Mouse (Mus musculus) liver, embryonic 16.5 days (tissue): Measurements from ENCODE around the gene Exosc10. TPM values are rescaled to one million over a fixed set of nuclear protein-coding genes. Genes with fewer than 3 reads are reported as not detected.

Source experiments
- ATAC-seq: fragments of 200-750 bp; cut with Nextera tagmentation; 2 replicates; pipeline ENCODE4 v1.8.0; 2017; ENCODE audit warnings: low read depth, mild to moderate bottlenecking, moderate number of reproducible peaks, moderate library complexity
- H3K27ac ChIP-seq: fragments of 300-500 bp; sonication (generic); 2 replicates; pipeline ENCODE4 v1.5.1; 2014; ENCODE audit warnings: mild to moderate bottlenecking, low read length
- H3K27me3 ChIP-seq: fragments of 300-500 bp; sonication (generic); 2 replicates; pipeline ENCODE4 v1.6.1; 2014; ENCODE audit warnings: low read depth, low read length, mixed read lengths; ENCODE audit not compliant: control insufficient read depth, insufficient read depth
- H3K36me3 ChIP-seq: fragments of 300-500 bp; sonication (generic); 2 replicates; pipeline ENCODE4 v1.6.1; 2014; ENCODE audit warnings: mild to moderate bottlenecking; ENCODE audit not compliant: control insufficient read depth, insufficient read depth
- H3K4me1 ChIP-seq: fragments of 300-500 bp; sonication (generic); 2 replicates; pipeline ENCODE4 v1.6.1; 2014; ENCODE audit warnings: low read depth, low read length, mixed read lengths; ENCODE audit not compliant: control insufficient read depth
- H3K4me2 ChIP-seq: fragments of 300-500 bp; sonication (generic); 2 replicates; pipeline ENCODE4 v1.6.1; 2014; ENCODE audit warnings: low read depth, low read length, mixed read lengths
- H3K4me3 ChIP-seq: fragments of 300-500 bp; sonication (generic); 2 replicates; pipeline ENCODE4 v1.5.1; 2014; ENCODE audit warnings: low read depth, mild to moderate bottlenecking, low read length
- H3K9ac ChIP-seq: fragments of 300-500 bp; sonication (generic); 2 replicates; pipeline ENCODE4 v1.6.1; 2014; ENCODE audit warnings: low read depth, low read length
- H3K9me3 ChIP-seq: fragments of 300-500 bp; sonication (generic); replicated peaks from 2 replicates; pipeline ENCODE4 v1.6.1; 2016; ENCODE audit warnings: low read length; ENCODE audit not compliant: control insufficient read depth
- WGBS: fragments of 180-500 bp; shearing (Covaris S2); extraction: QIAGEN DNeasy Blood & Tissue Kit; methylation state at CpG from one replicate; pipeline ENCODE4 v1.1.7; 2014; ENCODE audit not compliant: insufficient replicate concordance; 5-methylcytosine and 5-hydroxymethylcytosine counted together
- polyA plus RNA-seq: library from polyadenylated mRNA; unstranded; fragments of >200 nt; fragmentation: Nextera tagmentation; extraction: Ambion mirVana; gene quantifications from 2 replicates; pipeline ENCODE4 v1.2.1, GENCODE M21; 2015

The Exosc10 gene
- polyA plus RNA-seq, 1 experiment from 2014 or later: 31.4 TPM

DNA sequence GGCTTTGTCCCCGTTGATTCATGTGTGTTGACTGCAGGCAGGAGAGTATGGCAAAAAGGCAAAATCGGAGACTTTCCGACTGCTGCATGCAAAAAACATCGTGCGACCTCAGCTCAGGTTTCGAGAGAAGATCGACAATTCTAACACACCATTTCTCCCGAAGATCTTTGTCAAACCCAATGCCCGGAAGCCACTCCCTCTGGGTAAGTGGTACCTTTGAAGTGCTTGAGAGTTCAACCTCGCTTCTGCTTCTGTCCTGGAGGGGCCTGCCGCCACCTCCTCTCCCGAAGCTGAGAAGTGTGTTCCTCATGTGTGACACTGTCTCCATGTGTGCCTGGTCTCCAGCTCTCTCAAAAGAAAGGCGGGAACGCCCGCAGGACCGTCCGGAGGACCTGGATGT lies 4.4 kb downstream of the Exosc10 start:
- no peaks in the 10 kb centered on the region for H3K9me3 ChIP-seq
- peaks cover 68% of the 10 kb centered on the region for H3K36me3 ChIP-seq
- H3K4me1 ChIP-seq: peaks cover 11% of the 10 kb centered on the region
- no peak overlapping the region for H3K27ac ChIP-seq
- H3K9ac ChIP-seq: no peak overlapping the region
- H3K4me2 ChIP-seq: no peak overlapping the region
- ATAC-seq: no peak
- WGBS: 88% methylated on average over 17 of the region's 17 CpGs
- no peak overlapping the region for H3K4me3 ChIP-seq
- no peaks in the 10 kb centered on the region for H3K27me3 ChIP-seq

DNA sequence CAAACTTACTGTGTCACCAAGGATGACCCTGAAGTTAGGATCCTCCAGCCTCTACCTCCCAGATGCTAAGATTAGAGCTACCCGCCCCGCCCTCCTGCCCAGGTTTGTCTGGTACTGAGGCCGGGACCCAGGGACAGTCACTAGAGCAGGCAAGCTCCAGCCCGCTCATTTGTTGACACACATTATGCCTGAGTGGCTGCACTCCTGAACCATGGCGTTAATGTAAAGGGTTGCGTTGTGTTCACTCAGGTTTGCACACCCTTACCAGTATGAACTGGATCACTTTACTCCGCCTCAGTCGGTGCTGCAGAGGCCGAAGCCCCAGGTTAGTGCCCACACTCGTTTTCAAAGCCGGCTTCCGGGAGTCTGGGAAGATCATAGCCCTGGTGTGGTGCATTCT lies 5.4 kb downstream of the Exosc10 start:
- Histone ChIP-seq H3K4me3 (no peak overlapping the region), H3K27ac (no peak overlapping the region), H3K4me2 (no peak overlapping the region), H3K27me3 (no peaks in the 10 kb centered on the region), H3K9ac (no peak overlapping the region), H3K4me1 (peaks cover 7% of the 10 kb centered on the region), H3K9me3 (no peaks in the 10 kb centered on the region), H3K36me3 (peaks cover 77% of the 10 kb centered on the region)
- 87% methylated on average over 12 of the region's 12 CpGs for whole genome bisulfite sequencing
- no peak for ATAC-seq

DNA sequence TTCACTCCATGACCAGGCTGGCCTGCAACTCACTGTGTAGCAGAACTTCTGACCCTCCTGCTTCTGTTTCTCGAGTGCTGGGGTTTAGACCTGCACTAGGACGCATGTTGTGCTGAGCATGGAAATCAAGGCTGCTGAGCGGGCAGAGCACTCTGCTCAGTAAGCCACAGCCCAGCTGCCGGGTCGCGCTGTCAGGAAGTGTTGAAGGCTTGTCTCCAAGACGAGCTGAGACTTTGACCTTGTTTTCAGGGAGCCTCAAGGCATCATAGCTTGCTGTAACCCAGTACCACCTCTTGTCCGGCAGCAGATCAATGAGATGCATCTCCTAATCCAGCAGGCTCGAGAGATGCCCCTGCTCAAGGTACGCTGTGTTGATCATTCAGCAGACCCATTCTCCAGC lies 11.9 kb downstream of the Exosc10 start:
- Histone ChIP-seq H3K4me1 (no peaks in the 10 kb centered on the region), H3K4me2 (no peak overlapping the region), H3K4me3 (no peak overlapping the region), H3K36me3 (peaks cover 76% of the 10 kb centered on the region), H3K9me3 (no peaks in the 10 kb centered on the region), H3K27ac (no peak overlapping the region), H3K9ac (no peak overlapping the region), H3K27me3 (no peaks in the 10 kb centered on the region)
- WGBS: 74% methylated on average over 10 of the region's 10 CpGs
- ATAC-seq: no peak

DNA sequence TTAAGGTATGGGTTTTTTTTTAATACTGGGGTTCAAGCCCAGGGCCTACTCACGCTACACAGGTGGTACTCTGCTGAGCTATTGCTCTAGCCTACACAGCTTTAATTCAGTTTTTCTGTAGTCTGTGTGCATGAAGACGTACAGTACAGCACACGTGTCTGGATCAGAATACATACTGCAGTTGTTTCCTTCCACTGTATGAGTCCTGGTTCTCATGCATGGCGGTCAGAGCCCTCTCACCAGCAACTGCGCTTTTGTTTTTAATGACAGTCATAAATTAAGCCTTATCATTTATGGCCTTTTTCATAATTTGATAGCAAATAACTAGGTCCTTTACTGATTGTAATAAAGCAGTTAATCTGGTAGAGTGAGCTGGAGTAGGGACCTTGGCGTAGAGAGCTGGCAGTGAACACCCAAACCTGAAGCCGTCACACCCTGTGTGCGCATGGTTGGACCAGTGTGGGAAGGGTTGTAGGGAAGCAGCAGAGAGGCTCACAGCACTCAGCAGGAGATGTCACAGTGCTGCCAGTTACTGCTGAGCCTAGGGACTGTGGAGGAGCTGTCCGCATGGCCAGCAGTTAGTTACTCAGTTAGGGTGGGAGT lies 12.6 kb downstream of the Exosc10 start:
- H3K27me3 ChIP-seq: no peaks in the 10 kb centered on the region
- H3K36me3 ChIP-seq: peaks cover 77% of the 10 kb centered on the region
- H3K9me3 ChIP-seq: no peaks in the 10 kb centered on the region
- 85% methylated on average over 9 of the region's 9 CpGs for WGBS
- no peak overlapping the region for H3K4me3 ChIP-seq
- H3K9ac ChIP-seq: no peak overlapping the region
- no peak overlapping the region for H3K27ac ChIP-seq
- H3K4me1 ChIP-seq: no peaks in the 10 kb centered on the region
- H3K4me2 ChIP-seq: no peak overlapping the region
- no peak for ATAC-seq

DNA sequence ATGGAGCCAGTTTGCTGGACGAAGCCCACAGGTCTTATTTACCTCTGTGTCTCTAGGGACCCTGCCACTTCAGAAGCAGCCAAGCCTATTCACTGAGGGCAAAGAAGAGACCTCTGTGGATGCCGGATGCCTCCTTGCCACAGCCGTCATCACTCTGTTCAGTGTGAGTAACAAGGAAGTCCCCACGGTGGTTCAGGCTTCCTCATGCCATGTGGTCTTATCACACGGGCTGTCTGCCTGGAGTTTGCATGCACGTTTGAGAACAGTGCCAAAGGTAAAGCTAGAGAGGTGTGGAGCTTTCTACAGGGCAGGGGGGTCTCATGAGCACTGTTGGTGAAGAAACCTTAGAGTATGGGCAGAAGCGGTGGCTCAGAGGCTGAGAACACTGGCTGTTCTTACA lies 15.0 kb downstream of the Exosc10 start:
- WGBS: 66% methylated on average over 7 of the region's 7 CpGs
- H3K4me3 ChIP-seq: no peak overlapping the region
- H3K36me3 ChIP-seq: peaks cover 71% of the 10 kb centered on the region

DNA sequence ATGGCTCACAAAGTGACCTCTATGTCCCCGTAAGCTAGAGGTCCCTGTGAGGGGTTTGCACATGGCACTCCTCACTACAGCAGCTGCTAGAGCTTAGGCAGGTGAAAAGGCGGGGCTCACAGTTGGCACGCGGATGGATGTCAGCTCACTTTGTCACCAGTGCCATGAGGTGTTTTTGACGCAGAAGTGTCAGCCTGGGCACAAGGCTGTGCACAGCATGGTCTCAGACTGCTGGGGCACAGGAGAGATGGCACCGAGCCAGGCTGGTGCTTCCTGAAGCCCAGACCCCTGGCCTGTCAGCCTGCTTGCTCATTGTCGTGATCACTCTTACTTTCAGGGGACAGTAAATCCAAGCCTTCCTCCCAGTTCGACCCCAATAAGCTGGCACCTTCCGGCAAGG lies 22.5 kb downstream of the Exosc10 start:
- Histone ChIP-seq H3K27ac (no peak overlapping the region), H3K4me1 (peaks cover 4% of the 10 kb centered on the region)

More for the DNA sequence above, 15.0 kb downstream of the Exosc10 start:
- Histone ChIP-seq H3K9me3 (no peaks in the 10 kb centered on the region), H3K4me2 (no peak overlapping the region), H3K27me3 (no peaks in the 10 kb centered on the region), H3K4me1 (no peaks in the 10 kb centered on the region), H3K9ac (no peak overlapping the region), H3K27ac (no peak overlapping the region)
- no peak for ATAC-seq

DNA sequence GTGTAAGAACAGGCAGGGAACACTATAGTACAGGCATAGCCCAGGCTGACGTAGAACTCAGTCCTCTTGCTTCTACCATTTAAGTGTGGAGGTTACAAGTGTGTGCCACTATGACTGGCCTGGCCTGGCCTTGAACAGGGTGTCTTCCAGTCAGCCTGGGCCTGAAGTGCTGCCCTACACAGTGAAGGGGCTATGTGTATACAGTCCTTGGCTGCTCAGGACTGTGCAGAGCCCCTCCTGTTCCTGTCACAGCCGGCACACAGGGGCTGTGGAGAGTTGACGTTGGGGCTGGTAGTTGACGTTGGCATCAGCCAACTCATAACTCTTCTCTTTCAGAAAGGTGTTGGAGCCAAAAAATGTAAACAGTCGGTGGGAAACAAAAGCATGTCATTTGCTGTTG lies 23.2 kb downstream of the Exosc10 start:
- Histone ChIP-seq H3K27me3 (no peaks in the 10 kb centered on the region), H3K27ac (no peak overlapping the region), H3K4me3 (no peak overlapping the region), H3K36me3 (peaks cover 32% of the 10 kb centered on the region), H3K9me3 (no peaks in the 10 kb centered on the region), H3K4me1 (peaks cover 4% of the 10 kb centered on the region), H3K9ac (no peak overlapping the region), H3K4me2 (no peak overlapping the region)
- ATAC-seq: no peak
- WGBS: 77% methylated on average over 5 of the region's 5 CpGs

More for the DNA sequence above, 22.5 kb downstream of the Exosc10 start:
- H3K9ac ChIP-seq: no peak overlapping the region
- peaks cover 37% of the 10 kb centered on the region for H3K36me3 ChIP-seq
- ATAC-seq: no peak
- no peaks in the 10 kb centered on the region for H3K9me3 ChIP-seq
- H3K27me3 ChIP-seq: no peaks in the 10 kb centered on the region
- no peak overlapping the region for H3K4me3 ChIP-seq
- WGBS: 81% methylated on average over 9 of the region's 9 CpGs
- H3K4me2 ChIP-seq: no peak overlapping the region

DNA sequence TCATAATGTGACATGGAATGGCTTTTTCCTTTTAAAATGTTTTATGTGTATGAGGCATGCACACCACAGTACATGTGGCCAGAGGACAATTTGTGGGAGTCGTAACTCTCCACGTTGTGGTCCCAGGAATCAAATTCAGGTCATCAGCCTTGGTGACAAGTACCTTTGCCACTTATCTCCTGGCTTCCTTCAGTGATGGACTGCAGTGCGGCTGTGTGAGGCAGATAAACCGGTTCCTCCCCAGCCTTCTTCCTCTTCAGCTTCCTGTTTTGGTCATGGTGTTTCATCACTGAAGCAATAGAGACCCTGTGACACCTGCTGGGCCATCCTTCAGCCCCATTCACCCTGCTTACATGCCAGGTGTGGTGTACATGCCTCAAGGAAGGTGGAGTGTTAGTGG lies 25.0 kb downstream of the Exosc10 start:
- Histone ChIP-seq H3K27ac (no peak overlapping the region), H3K4me1 (peaks cover 4% of the 10 kb centered on the region), H3K27me3 (no peaks in the 10 kb centered on the region), H3K4me2 (no peak overlapping the region), H3K36me3 (peaks cover 20% of the 10 kb centered on the region), H3K4me3 (no peak overlapping the region), H3K9ac (no peak overlapping the region), H3K9me3 (no peaks in the 10 kb centered on the region)
- WGBS: 5% methylated on average over 4 of the region's 4 CpGs
- no peak; the same call in 1 of the 2 replicates for ATAC-seq

DNA sequence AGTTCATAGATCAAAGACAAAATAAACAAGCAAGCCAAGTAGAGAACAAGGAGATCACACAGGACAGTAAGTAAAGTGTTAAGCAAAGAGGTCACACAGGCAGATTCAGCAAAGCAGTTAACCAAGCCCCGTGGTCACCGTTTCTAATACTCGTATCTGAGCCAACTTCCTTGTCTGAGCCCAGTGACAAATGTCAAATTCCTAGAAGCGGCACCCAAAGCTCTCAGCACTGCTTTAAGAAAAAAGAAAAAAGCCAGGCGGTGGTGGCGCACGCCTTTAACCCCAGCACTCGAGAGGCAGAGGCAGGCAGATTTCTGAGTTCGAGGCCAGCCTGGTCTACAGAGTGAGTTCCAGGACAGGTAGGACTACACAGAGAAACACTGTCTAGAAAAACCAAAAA lies 28.4 kb downstream of the Exosc10 start:
- H3K4me2 ChIP-seq: no peak overlapping the region
- no peaks in the 10 kb centered on the region for H3K27me3 ChIP-seq
- no peak overlapping the region for H3K27ac ChIP-seq
- WGBS: 27% methylated on average over 9 of the region's 9 CpGs
- H3K4me1 ChIP-seq: peaks cover 9% of the 10 kb centered on the region
- H3K9ac ChIP-seq: no peak overlapping the region
- H3K36me3 ChIP-seq: peaks cover 1% of the 10 kb centered on the region; the same call in 1 of the 2 replicates
- ATAC-seq: no peak
- no peaks in the 10 kb centered on the region for H3K9me3 ChIP-seq
- H3K4me3 ChIP-seq: no peak overlapping the region
